In genomic region chr14:119918281-119919034, GRCm38 (mm10) we compare ENCODE assay signal across 19 mouse cellular contexts.
"Had no signal": no experiment of that assay in that cellular context is flagged by ENCODE, and none has a peak within 500 bp of the region (broad histone marks: within the 10 kb centered on the region; RNA-seq: fewer than 3 reads in every experiment).

No protein-coding gene starts in this region.

- H3K4me1 ChIP-seq: liver, embryonic 13.5 days; megakaryocyte, embryonic 14.5 days; midbrain, embryonic 10.5 days; midbrain, embryonic 13.5 days; neural tube, embryonic 13.5 days had no signal

- DNase-seq: kidney, adult 2 months; kidney, postnatal 14 days; layer of hippocampus, postnatal 36 days; liver, embryonic 13.5 days; lung, postnatal 14 days; right cerebral cortex, adult 18-20 months; right cerebral cortex, postnatal 14 days; right cerebral cortex, postnatal 4 days; thymus, postnatal 25 days had no signal

- H3K27ac ChIP-seq: hindbrain, postnatal 0 days; left cerebral cortex, adult 2 months; liver, embryonic 13.5 days; midbrain, embryonic 10.5 days; midbrain, embryonic 13.5 days; neural tube, embryonic 13.5 days had no signal

- H3K9me3 ChIP-seq: liver, embryonic 13.5 days; midbrain, embryonic 10.5 days; midbrain, embryonic 13.5 days; neural tube, embryonic 13.5 days had no signal

- ATAC-seq: hindbrain, postnatal 0 days; inflammation-experienced regulatory T-cells, adult 6 months; intestine, embryonic 16.5 days; midbrain, embryonic 13.5 days; midbrain, embryonic 16.5 days had no signal

- H3K4me3 ChIP-seq: left cerebral cortex, adult 2 months; liver, embryonic 13.5 days; megakaryocyte, embryonic 14.5 days; midbrain, embryonic 10.5 days; midbrain, embryonic 13.5 days; myocyte; neural tube, embryonic 13.5 days had no signal

- H3K27me3 ChIP-seq: liver, embryonic 13.5 days; megakaryocyte, embryonic 14.5 days; midbrain, embryonic 13.5 days; neural tube, embryonic 13.5 days had no signal

- H3K4me2 ChIP-seq: liver, embryonic 13.5 days; midbrain, embryonic 13.5 days; neural tube, embryonic 13.5 days had no signal

- H3K9ac ChIP-seq: liver, embryonic 13.5 days; midbrain, embryonic 13.5 days; neural tube, embryonic 13.5 days had no signal

- H3K36me3 ChIP-seq: liver, embryonic 13.5 days; midbrain, embryonic 10.5 days; midbrain, embryonic 13.5 days; neural tube, embryonic 13.5 days had no signal
